Mouse (Mus musculus): Measurements from ENCODE around the gene Ifnar1.

DNA sequence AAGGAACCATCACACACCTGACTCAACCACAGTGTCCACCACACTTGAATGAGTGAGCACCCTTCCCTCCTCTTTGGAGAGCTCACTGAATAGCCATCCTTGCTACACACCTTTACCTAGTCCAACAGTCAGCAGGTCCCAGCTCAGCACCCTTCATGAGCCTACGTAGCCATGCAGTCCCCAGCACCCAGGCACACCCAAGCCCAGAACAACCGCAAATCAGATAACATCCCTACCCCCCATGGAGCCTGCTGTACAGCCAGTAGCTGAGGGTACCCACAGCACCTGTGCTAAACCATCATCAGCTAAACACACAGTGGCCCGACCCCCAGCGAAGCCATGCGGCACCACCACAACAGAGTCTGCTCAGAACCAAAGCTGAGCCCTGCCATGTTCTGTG is 37.0 kb upstream of the Ifnar1 start:
- no peak for TF ChIP-seq EP300 (optimal IDR thresholded peaks at IDR 0.05)
- TF ChIP-seq CTCF (IDR thresholded peaks at IDR 0.05; ENCODE audit: low read depth): no peak
